Mouse (Mus musculus) MEL (cell line): ENCODE results near the gene Actr1b. TPM values are rescaled to one million over a fixed set of nuclear protein-coding genes. Genes with fewer than 3 reads are reported as not detected.

Experiments used
- DNase-seq: peaks from one replicate; pipeline ENCODE4 v3.0.0; 2011; ENCODE audit warnings: low read depth, low spot score
- H3K27ac ChIP-seq: 2 replicates; pipeline ENCODE4 v1.5.1; 2012; ENCODE audit warnings: low read depth, mild to moderate bottlenecking, control low read depth, low read length, moderate library complexity; ENCODE audit not compliant: control insufficient read depth
- H3K27me3 ChIP-seq, 2 experiments: fragments of 150-350 bp in 1 of 2; sonication (generic) in 1 of 2; 2 replicates each; pipeline ENCODE4 v1.6.1; 2012; ENCODE audit warnings: low read length in 2 of 2, mild to moderate bottlenecking in 2 of 2, improper control_type of control experiment in 1 of 2, moderate library complexity in 1 of 2; ENCODE audit not compliant: insufficient read depth in 2 of 2, control insufficient read depth in 1 of 2
- H3K36me3 ChIP-seq, 2 experiments: 2 replicates each; pipeline ENCODE4 v1.6.1; 2012 to 2014; ENCODE audit warnings: low read length in 2 of 2, improper control_type of control experiment in 1 of 2, inconsistent platforms in 1 of 2, mild to moderate bottlenecking in 1 of 2; ENCODE audit not compliant: insufficient read depth in 2 of 2, control insufficient read depth in 1 of 2
- H3K4me1 ChIP-seq, 2 experiments: fragments of 150-350 bp in 1 of 2; sonication (generic) in 1 of 2; 2 replicates each; pipeline ENCODE4 v1.6.1; 2012; ENCODE audit warnings: low read length in 2 of 2, improper control_type of control experiment in 1 of 2, mild to moderate bottlenecking in 1 of 2; ENCODE audit not compliant: insufficient read depth in 2 of 2, control insufficient read depth in 1 of 2
- H3K4me3 ChIP-seq, 2 experiments: fragments of 150-350 bp in 1 of 2; sonication (generic) in 1 of 2; 2 replicates each; pipeline ENCODE4 v1.5.1; 2012; ENCODE audit warnings: low read depth in 2 of 2, low read length in 2 of 2, mild to moderate bottlenecking in 2 of 2, moderate library complexity in 2 of 2, control low read depth in 1 of 2, improper control_type of control experiment in 1 of 2; ENCODE audit not compliant: control insufficient read depth in 1 of 2, insufficient read depth in 1 of 2
- H3K79me2 ChIP-seq: 2 replicates; pipeline ENCODE4 v1.6.1; 2012; ENCODE audit warnings: mild to moderate bottlenecking, low read length, moderate library complexity; ENCODE audit not compliant: control insufficient read depth, poor library complexity, insufficient read depth
- H3K9ac ChIP-seq: 2 replicates; pipeline ENCODE4 v1.6.1; 2012; ENCODE audit warnings: low read depth, mild to moderate bottlenecking, control low read depth, low read length, moderate library complexity; ENCODE audit not compliant: control insufficient read depth, poor library complexity, severe bottlenecking
- H3K9me3 ChIP-seq: fragments of 150-350 bp; sonication (generic); replicated peaks from 2 replicates; pipeline ENCODE4 v1.6.1; 2012; ENCODE audit warnings: mild to moderate bottlenecking, low read length, improper control_type of control experiment, moderate library complexity; ENCODE audit not compliant: insufficient read depth
- CTCF ChIP-seq, 3 experiments: IDR thresholded peaks in 2 of 3; conservative IDR thresholded peaks in 1 of 3; 2 replicates each; pipeline ENCODE4 v1.5.1; 2011 to 2012; ENCODE audit warnings: low read length in 3 of 3, low read depth in 2 of 3, mild to moderate bottlenecking in 2 of 3, improper control_type of control experiment in 1 of 3, inconsistent platforms in 1 of 3, mixed read lengths in 1 of 3, moderate library complexity in 1 of 3; ENCODE audit not compliant: control insufficient read depth in 1 of 3, insufficient read depth in 1 of 3, poor library complexity in 1 of 3, severe bottlenecking in 1 of 3
- ELF1 ChIP-seq: IDR thresholded peaks from 2 replicates; pipeline ENCODE4 v1.6.1; 2014; ENCODE audit warnings: low read depth, mild to moderate bottlenecking, inconsistent platforms, low read length, improper control_type of control experiment, moderate library complexity
- EP300 ChIP-seq, 2 experiments: IDR thresholded peaks; 2 replicates each; pipeline ENCODE4 v1.6.1; 2011; ENCODE audit warnings: improper control_type of control experiment in 2 of 2, low read length in 2 of 2, low read depth in 1 of 2, mild to moderate bottlenecking in 1 of 2
- ETS1 ChIP-seq: IDR thresholded peaks from 2 replicates; pipeline ENCODE4 v1.6.1; 2012; ENCODE audit warnings: low read depth, mild to moderate bottlenecking, inconsistent platforms, low read length, improper control_type of control experiment, moderate library complexity
- JUND ChIP-seq: IDR thresholded peaks from 2 replicates; pipeline ENCODE4 v1.6.1; 2011; ENCODE audit warnings: low read depth, mild to moderate bottlenecking, improper control_type of control experiment, low read length
- KAT2A ChIP-seq: conservative IDR thresholded peaks from 2 replicates; pipeline ENCODE4 v1.6.1; 2012; ENCODE audit warnings: low read depth, low read length, improper control_type of control experiment, inconsistent platforms
- MAFK ChIP-seq: IDR thresholded peaks from 2 replicates; pipeline ENCODE4 v1.6.1; 2011; ENCODE audit warnings: low read depth, mild to moderate bottlenecking, low read length, improper control_type of control experiment, borderline replicate concordance
- MEF2A ChIP-seq: IDR thresholded peaks from 2 replicates; pipeline ENCODE4 v1.6.1; 2014; ENCODE audit warnings: low read depth, mild to moderate bottlenecking, inconsistent platforms, low read length, improper control_type of control experiment; ENCODE audit not compliant: poor library complexity, insufficient replicate concordance, severe bottlenecking; ENCODE audit errors: extremely low read depth
- MYB ChIP-seq: IDR thresholded peaks from 2 replicates; pipeline ENCODE4 v1.6.1; 2011; ENCODE audit warnings: mild to moderate bottlenecking, low read depth, low read length, improper control_type of control experiment
- MYC ChIP-seq: IDR thresholded peaks from 2 replicates; pipeline ENCODE4 v1.6.1; 2011; ENCODE audit warnings: low read depth, mild to moderate bottlenecking, low read length, improper control_type of control experiment, moderate library complexity
- NRF1 ChIP-seq: IDR thresholded peaks from 2 replicates; pipeline ENCODE4 v1.6.1; 2014; ENCODE audit warnings: low read depth, mild to moderate bottlenecking, inconsistent platforms, low read length, improper control_type of control experiment, moderate library complexity; ENCODE audit not compliant: poor library complexity, insufficient read depth, severe bottlenecking
- POLR2AphosphoS5 ChIP-seq: IDR thresholded peaks from 2 replicates; pipeline ENCODE4 v1.6.1; 2012; ENCODE audit warnings: low read depth, borderline replicate concordance, mild to moderate bottlenecking, inconsistent platforms, low read length, moderate library complexity, mixed read lengths
- RAD21 ChIP-seq: IDR thresholded peaks from 2 replicates; pipeline ENCODE4 v1.6.1; 2011; ENCODE audit warnings: mild to moderate bottlenecking, low read depth, low read length, improper control_type of control experiment
- SMC3 ChIP-seq: IDR thresholded peaks from 2 replicates; pipeline ENCODE4 v1.6.1; 2011; ENCODE audit warnings: low read depth, low read length, improper control_type of control experiment
- ZKSCAN1 ChIP-seq: IDR thresholded peaks from 2 replicates; pipeline ENCODE4 v1.6.1; 2012; ENCODE audit warnings: low read depth, mild to moderate bottlenecking, inconsistent platforms, low read length, improper control_type of control experiment, moderate library complexity
- polyA plus RNA-seq, 2 experiments: library from polyadenylated mRNA; stranded (reverse) in 1 of 2; unstranded in 1 of 2; fragments of >175 nt in 1 of 2; fragments of >200 nt in 1 of 2; gene quantifications; 2 replicates each; pipeline versions ENCODE4 v1.2.1 to v1.2.4; 2012; ENCODE audit warnings: low replicate concordance in 2 of 2, low read depth in 1 of 2; ENCODE audit not compliant: insufficient read length in 2 of 2, insufficient read depth in 1 of 2, missing spikeins in 1 of 2
- total RNA-seq: library from RNA; depleted of rRNA; stranded (reverse); fragments of 300-350 nt; gene quantifications from 2 replicates; pipeline ENCODE4 v1.2.3, GENCODE M21; 2012

The Actr1b gene
- total and polyA plus RNA-seq, 3 experiments: 86.1 to 106 TPM; not detected in 1

DNA sequence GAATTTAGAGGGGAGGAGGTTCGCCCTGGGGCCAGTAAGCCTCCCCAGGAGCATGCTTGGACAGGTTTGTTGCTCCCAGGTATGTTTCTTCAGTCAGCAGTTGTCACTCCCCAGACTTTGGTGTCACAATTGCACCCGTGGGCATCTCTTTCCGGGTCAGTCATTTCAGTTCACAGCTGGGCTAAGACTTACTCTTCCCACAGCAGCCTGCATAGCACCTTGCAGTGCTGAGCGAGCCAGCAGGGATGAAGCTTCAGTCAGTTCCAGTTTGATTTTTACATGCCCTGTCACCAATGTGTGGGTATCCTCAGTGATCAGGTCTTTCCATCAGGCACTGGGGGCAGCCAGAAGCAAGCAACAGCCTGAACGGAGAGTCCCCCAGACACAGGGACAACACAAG, 17.2 kb downstream of the Actr1b start:
- TF ChIP-seq NRF1: no peak
- TF ChIP-seq ETS1: no peak
- TF ChIP-seq MAFK: no peak
- no peak for TF ChIP-seq MYB
- no peak for TF ChIP-seq POLR2AphosphoS5
- no peak for TF ChIP-seq ZKSCAN1
- no peak for TF ChIP-seq EP300 (IDR thresholded peaks at IDR 0.05; ENCODE audit: low read depth in 1 of 2, low read length in 2 of 2)
- H3K9me3 ChIP-seq: no peaks in the 10 kb centered on the region
- no peak overlapping the region for H3K9ac ChIP-seq
- no peaks in the 10 kb centered on the region; a peak in 1 of 4 replicates for H3K4me1 ChIP-seq
- H3K4me3 ChIP-seq: no peak overlapping the region
- H3K27me3 ChIP-seq: no peaks in the 10 kb centered on the region
- peaks cover 7% of the 10 kb centered on the region for H3K79me2 ChIP-seq
- H3K36me3 ChIP-seq: peaks cover 7 to 12% of the 10 kb centered on the region in 2 experiments
- DNase-seq: no peak
- no peak overlapping the region for H3K27ac ChIP-seq

DNA sequence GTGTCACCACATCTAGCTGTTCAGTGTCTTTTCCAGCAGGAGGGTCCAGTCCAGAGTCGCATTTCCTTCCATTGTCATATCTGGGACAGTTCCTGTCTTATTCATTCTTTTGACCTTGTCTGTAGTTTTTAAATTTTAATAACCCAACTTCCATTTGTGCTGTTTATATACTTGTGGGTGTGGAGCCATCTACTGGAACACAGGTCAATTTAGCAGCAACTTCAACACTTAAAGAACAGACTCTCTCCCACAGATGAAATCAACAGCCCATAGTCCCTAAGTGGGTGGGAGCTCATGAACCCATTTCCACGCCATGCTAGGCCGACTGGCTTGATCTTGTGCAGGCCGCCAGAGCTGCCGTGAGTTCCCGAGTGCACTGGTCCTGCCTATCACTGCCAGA, 17.8 kb downstream of the Actr1b start:
- TF ChIP-seq RAD21 (peak; percentile 1; the same call in 1 of the 2 replicates), ETS1 (no peak), SMC3 (peak; percentile 26), CTCF (IDR thresholded peaks at IDR 0.05 in 2 of 3, conservative IDR thresholded peaks at IDR 0.05 in 1 of 3; ENCODE audit: control insufficient read depth in 1 of 3, insufficient read depth in 1 of 3, low read depth in 2 of 3, low read length in 3 of 3, poor library complexity in 1 of 3, severe bottlenecking in 1 of 3) (peak in 1 of 3 experiments; percentile 22; a peak in 2 of 6 replicates), MYC (no peak), MEF2A (no peak), KAT2A (no peak), JUND (no peak), ELF1 (no peak)
- Histone ChIP-seq H3K9me3 (no peaks in the 10 kb centered on the region), H3K4me3 (no peak overlapping the region), H3K36me3 (peaks cover 7 to 12% of the 10 kb centered on the region in 2 experiments), H3K79me2 (peaks cover 13% of the 10 kb centered on the region), H3K4me1 (no peaks in the 10 kb centered on the region; a peak in 1 of 4 replicates), H3K27ac (no peak overlapping the region), H3K27me3 (no peaks in the 10 kb centered on the region), H3K9ac (no peak overlapping the region)
- DNase-seq: no peak
